Mouse (Mus musculus): ENCODE data around the gene Ldlrad3. TPM values are rescaled to one million over a fixed set of nuclear protein-coding genes. Genes with fewer than 3 reads are reported as not detected.

Ldlrad3 gene
- polyA plus RNA-seq, 1 experiment from 2014 or later: 29.0 TPM

GRCm38 (mm10) chr2:102113801-102114200, 72.4 kb downstream of the Ldlrad3 start:
- no peak overlapping the region for H3K9ac ChIP-seq (replicated peaks; ENCODE audit: low read depth, low read length)
- no peak overlapping the region for H3K4me2 ChIP-seq (ENCODE audit: low read length)
- no peaks in the 10 kb centered on the region for H3K9me3 ChIP-seq (ENCODE audit: control insufficient read depth, low read length)
- no peak for ATAC-seq
- no peaks in the 10 kb centered on the region for H3K36me3 ChIP-seq (ENCODE audit: control insufficient read depth, insufficient read depth)
- whole genome bisulfite sequencing: 87% methylated on average over 3 of the region's 3 CpGs
- no peak overlapping the region for H3K27ac ChIP-seq (ENCODE audit: low read length)
- H3K27me3 ChIP-seq (replicated peaks; ENCODE audit: control insufficient read depth, insufficient read depth, low read length): no peaks in the 10 kb centered on the region
- no peak overlapping the region for H3K4me3 ChIP-seq (replicated peaks; ENCODE audit: low read length)
- H3K4me1 ChIP-seq (replicated peaks; ENCODE audit: control insufficient read depth, insufficient read depth, low read length): peaks cover 18% of the 10 kb centered on the region

GRCm38 (mm10) chr2:102113323-102113722, 72.9 kb downstream of the Ldlrad3 start:
- H3K9me3 ChIP-seq (ENCODE audit: control insufficient read depth, low read length): no peaks in the 10 kb centered on the region
- H3K4me1 ChIP-seq (replicated peaks; ENCODE audit: control insufficient read depth, insufficient read depth, low read length): peaks cover 18% of the 10 kb centered on the region
- H3K27me3 ChIP-seq (replicated peaks; ENCODE audit: control insufficient read depth, insufficient read depth, low read length): no peaks in the 10 kb centered on the region
- ATAC-seq: no peak
- H3K36me3 ChIP-seq (ENCODE audit: control insufficient read depth, insufficient read depth): no peaks in the 10 kb centered on the region
- no peak overlapping the region for H3K27ac ChIP-seq (ENCODE audit: low read length)
- 75% methylated on average over 12 of the region's 12 CpGs for WGBS
- H3K4me2 ChIP-seq (ENCODE audit: low read length): no peak overlapping the region
- no peak overlapping the region for H3K9ac ChIP-seq (replicated peaks; ENCODE audit: low read depth, low read length)
- H3K4me3 ChIP-seq (replicated peaks; ENCODE audit: low read length): no peak overlapping the region

GRCm38 (mm10) chr2:102111906-102112499, 74.2 kb downstream of the Ldlrad3 start:
- 61% methylated on average over 13 of the region's 13 CpGs for WGBS
- Histone ChIP-seq H3K9me3 (ENCODE audit: control insufficient read depth, low read length) (no peaks in the 10 kb centered on the region), H3K9ac (replicated peaks; ENCODE audit: low read depth, low read length) (no peak overlapping the region), H3K4me1 (replicated peaks; ENCODE audit: control insufficient read depth, insufficient read depth, low read length) (peaks cover 13% of the 10 kb centered on the region), H3K27me3 (replicated peaks; ENCODE audit: control insufficient read depth, insufficient read depth, low read length) (no peaks in the 10 kb centered on the region), H3K4me3 (replicated peaks; ENCODE audit: low read length) (no peak overlapping the region), H3K36me3 (ENCODE audit: control insufficient read depth, insufficient read depth) (no peaks in the 10 kb centered on the region), H3K4me2 (ENCODE audit: low read length) (no peak overlapping the region), H3K27ac (ENCODE audit: low read length) (no peak overlapping the region)
- peak; percentile 21; the same call in 1 of the 2 replicates for ATAC-seq

- Histone ChIP-seq H3K4me1 (replicated peaks; ENCODE audit: control insufficient read depth, insufficient read depth, low read length) (peaks cover 6% of the 10 kb centered on the region; the same call in 1 of the 2 replicates), H3K27me3 (replicated peaks; ENCODE audit: control insufficient read depth, insufficient read depth, low read length) (no peaks in the 10 kb centered on the region), H3K27ac (ENCODE audit: low read length) (no peak overlapping the region), H3K4me3 (replicated peaks; ENCODE audit: low read length) (no peak overlapping the region), H3K9ac (replicated peaks; ENCODE audit: low read depth, low read length) (no peak overlapping the region), H3K9me3 (ENCODE audit: control insufficient read depth, low read length) (no peaks in the 10 kb centered on the region), H3K36me3 (ENCODE audit: control insufficient read depth, insufficient read depth) (no peaks in the 10 kb centered on the region), H3K4me2 (ENCODE audit: low read length) (no peak overlapping the region)
- 95% methylated on average over 2 of the region's 2 CpGs for WGBS
- no peak for ATAC-seq
Observed at GRCm38 (mm10) chr2:102110306-102110705, 75.9 kb downstream of the Ldlrad3 start.

- Histone ChIP-seq H3K36me3 (ENCODE audit: control insufficient read depth, insufficient read depth) (no peaks in the 10 kb centered on the region), H3K4me3 (replicated peaks; ENCODE audit: low read length) (no peak overlapping the region), H3K4me2 (ENCODE audit: low read length) (no peak overlapping the region), H3K9me3 (ENCODE audit: control insufficient read depth, low read length) (no peaks in the 10 kb centered on the region), H3K27me3 (replicated peaks; ENCODE audit: control insufficient read depth, insufficient read depth, low read length) (no peaks in the 10 kb centered on the region), H3K9ac (replicated peaks; ENCODE audit: low read depth, low read length) (no peak overlapping the region), H3K27ac (ENCODE audit: low read length) (no peak overlapping the region), H3K4me1 (replicated peaks; ENCODE audit: control insufficient read depth, insufficient read depth, low read length) (peaks cover 6% of the 10 kb centered on the region; the same call in 1 of the 2 replicates)
- 59% methylated on average over 6 of the region's 6 CpGs for WGBS
- ATAC-seq: peak; percentile 57
Observed at GRCm38 (mm10) chr2:102107280-102107679, 78.9 kb downstream of the Ldlrad3 start.

- no peaks in the 10 kb centered on the region for H3K27me3 ChIP-seq (replicated peaks; ENCODE audit: control insufficient read depth, insufficient read depth, low read length)
- no peak overlapping the region for H3K4me3 ChIP-seq (replicated peaks; ENCODE audit: low read length)
- H3K4me1 ChIP-seq (replicated peaks; ENCODE audit: control insufficient read depth, insufficient read depth, low read length): 0 out of 2 replicates have a peak, but pooled peaks cover 3% of the 10 kb centered on the region
- WGBS: 89% methylated on average over 6 of the region's 6 CpGs
- H3K36me3 ChIP-seq (ENCODE audit: control insufficient read depth, insufficient read depth): no peaks in the 10 kb centered on the region
- H3K9ac ChIP-seq (replicated peaks; ENCODE audit: low read depth, low read length): no peak overlapping the region
- H3K4me2 ChIP-seq (ENCODE audit: low read length): no peak overlapping the region
- no peaks in the 10 kb centered on the region for H3K9me3 ChIP-seq (ENCODE audit: control insufficient read depth, low read length)
- ATAC-seq: peak; percentile 16; the same call in 1 of the 2 replicates
- no peak overlapping the region for H3K27ac ChIP-seq (ENCODE audit: low read length)
Observed at GRCm38 (mm10) chr2:102106728-102107127, 79.5 kb downstream of the Ldlrad3 start.

- Histone ChIP-seq H3K4me3 (replicated peaks; ENCODE audit: low read length) (no peak overlapping the region), H3K9ac (replicated peaks; ENCODE audit: low read depth, low read length) (no peak overlapping the region), H3K27me3 (replicated peaks; ENCODE audit: control insufficient read depth, insufficient read depth, low read length) (no peaks in the 10 kb centered on the region), H3K36me3 (ENCODE audit: control insufficient read depth, insufficient read depth) (no peaks in the 10 kb centered on the region), H3K4me1 (replicated peaks; ENCODE audit: control insufficient read depth, insufficient read depth, low read length) (0 out of 2 replicates have a peak, but pooled peaks cover 5% of the 10 kb centered on the region), H3K27ac (ENCODE audit: low read length) (no peak overlapping the region), H3K4me2 (ENCODE audit: low read length) (no peak overlapping the region), H3K9me3 (ENCODE audit: control insufficient read depth, low read length) (no peaks in the 10 kb centered on the region)
- WGBS: 97% methylated on average over 2 of the region's 2 CpGs
- no peak for ATAC-seq
Observed at GRCm38 (mm10) chr2:102105454-102105853, 80.7 kb downstream of the Ldlrad3 start.

- no peaks in the 10 kb centered on the region for H3K9me3 ChIP-seq (ENCODE audit: control insufficient read depth, low read length)
- WGBS: 85% methylated on average over 12 of the region's 12 CpGs
- no peaks in the 10 kb centered on the region for H3K27me3 ChIP-seq (replicated peaks; ENCODE audit: control insufficient read depth, insufficient read depth, low read length)
- ATAC-seq: no peak
- no peak overlapping the region for H3K4me3 ChIP-seq (replicated peaks; ENCODE audit: low read length)
- H3K4me2 ChIP-seq (ENCODE audit: low read length): no peak overlapping the region
- H3K4me1 ChIP-seq (replicated peaks; ENCODE audit: control insufficient read depth, insufficient read depth, low read length): 0 out of 2 replicates have a peak, but pooled peaks cover 5% of the 10 kb centered on the region
- no peaks in the 10 kb centered on the region for H3K36me3 ChIP-seq (ENCODE audit: control insufficient read depth, insufficient read depth)
- H3K9ac ChIP-seq (replicated peaks; ENCODE audit: low read depth, low read length): no peak overlapping the region
- no peak overlapping the region for H3K27ac ChIP-seq (ENCODE audit: low read length)
Observed at GRCm38 (mm10) chr2:102103955-102104354, 82.2 kb downstream of the Ldlrad3 start.

GRCm38 (mm10) chr2:102100490-102100889, 85.7 kb downstream of the Ldlrad3 start:
- no peak overlapping the region for H3K4me3 ChIP-seq (replicated peaks; ENCODE audit: low read length)
- H3K4me1 ChIP-seq (replicated peaks; ENCODE audit: control insufficient read depth, insufficient read depth, low read length): peaks cover 9% of the 10 kb centered on the region
- no peaks in the 10 kb centered on the region for H3K9me3 ChIP-seq (ENCODE audit: control insufficient read depth, low read length)
- no peak overlapping the region for H3K4me2 ChIP-seq (ENCODE audit: low read length)
- 45% methylated on average over 4 of the region's 4 CpGs for WGBS
- no peak for ATAC-seq
- H3K9ac ChIP-seq (replicated peaks; ENCODE audit: low read depth, low read length): no peak overlapping the region
- no peak overlapping the region for H3K27ac ChIP-seq (ENCODE audit: low read length)
- H3K27me3 ChIP-seq (replicated peaks; ENCODE audit: control insufficient read depth, insufficient read depth, low read length): no peaks in the 10 kb centered on the region
- no peaks in the 10 kb centered on the region for H3K36me3 ChIP-seq (ENCODE audit: control insufficient read depth, insufficient read depth)

Data from forebrain, embryonic 16.5 days (tissue).